Mouse (Mus musculus) midbrain, postnatal 0 days (tissue): Measurements from ENCODE around the gene Slc24a4. TPM values are rescaled to one million over a fixed set of nuclear protein-coding genes. Genes with fewer than 3 reads are reported as not detected.

Experiments used
- ATAC-seq: fragments of 200-750 bp; cut with Nextera tagmentation; 2 replicates; pipeline ENCODE4 v1.8.0; 2017; ENCODE audit warnings: moderate number of reproducible peaks, mild to moderate bottlenecking, moderate TSS enrichment, moderate library complexity; ENCODE audit not compliant: low FRiP score
- DNase-seq: peaks from one replicate; pipeline ENCODE4 v3.0.0-alpha.2; 2015; ENCODE audit warnings: low spot score
- H3K27ac ChIP-seq: fragments of 300-500 bp; sonication (generic); 2 replicates; pipeline ENCODE4 v1.5.1; 2014; ENCODE audit warnings: low read depth, mild to moderate bottlenecking, low read length, mixed read lengths
- H3K27me3 ChIP-seq: fragments of 300-500 bp; sonication (generic); 2 replicates; pipeline ENCODE4 v1.6.1; 2014; ENCODE audit warnings: low read length, control low read depth, mixed read lengths; ENCODE audit not compliant: insufficient read depth
- H3K36me3 ChIP-seq: fragments of 300-500 bp; sonication (generic); 2 replicates; pipeline ENCODE4 v1.6.1; 2014; ENCODE audit warnings: low read length, control low read depth, mixed read lengths; ENCODE audit not compliant: insufficient read depth
- H3K4me1 ChIP-seq: fragments of 300-500 bp; sonication (generic); 2 replicates; pipeline ENCODE4 v1.6.1; 2014; ENCODE audit warnings: mild to moderate bottlenecking, control low read depth, antibody characterized with exemption, low read length, mixed read lengths; ENCODE audit not compliant: insufficient read depth
- H3K4me2 ChIP-seq: fragments of 300-500 bp; sonication (generic); 2 replicates; pipeline ENCODE4 v1.6.1; 2014; ENCODE audit warnings: low read depth, mild to moderate bottlenecking, low read length, mixed read lengths; ENCODE audit not compliant: poor library complexity, severe bottlenecking
- H3K4me3 ChIP-seq: fragments of 300-500 bp; sonication (generic); 2 replicates; pipeline ENCODE4 v1.5.1; 2014; ENCODE audit warnings: low read depth, mild to moderate bottlenecking, low read length, moderate library complexity
- H3K9ac ChIP-seq: fragments of 300-500 bp; sonication (generic); replicated peaks from 2 replicates; pipeline ENCODE4 v1.6.1; 2014; ENCODE audit warnings: mild to moderate bottlenecking, low read length, moderate library complexity, mixed read lengths; ENCODE audit not compliant: poor library complexity, severe bottlenecking
- H3K9me3 ChIP-seq: fragments of 300-500 bp; sonication (generic); 2 replicates; pipeline ENCODE4 v1.6.1; 2016; ENCODE audit warnings: low read length, control low read depth
- CTCF ChIP-seq: IDR thresholded peaks from 2 replicates; pipeline ENCODE4 v1.5.1; 2016; ENCODE audit warnings: antibody characterized with exemption, mild to moderate bottlenecking
- WGBS: fragments of 180-500 bp; shearing (Covaris S2); extraction: QIAGEN DNeasy Blood & Tissue Kit; methylation state at CpG from one replicate; pipeline ENCODE4 v1.1.7; 2014; 5-methylcytosine and 5-hydroxymethylcytosine counted together
- polyA plus RNA-seq: library from polyadenylated mRNA; unstranded; fragments of >200 nt; fragmentation: Nextera tagmentation; extraction: Ambion mirVana; gene quantifications from 2 replicates; pipeline ENCODE4 v1.2.1, GENCODE M21; 2015
- total RNA-seq: library from RNA; depleted of rRNA; stranded (reverse); fragments of >200 nt; gene quantifications from 2 replicates; pipeline ENCODE4 v1.2.3, GENCODE M21; 2014

Slc24a4 gene
- total and polyA plus RNA-seq, 2 experiments from 2014 or later = 2.4 to 5.3 TPM

DNA sequence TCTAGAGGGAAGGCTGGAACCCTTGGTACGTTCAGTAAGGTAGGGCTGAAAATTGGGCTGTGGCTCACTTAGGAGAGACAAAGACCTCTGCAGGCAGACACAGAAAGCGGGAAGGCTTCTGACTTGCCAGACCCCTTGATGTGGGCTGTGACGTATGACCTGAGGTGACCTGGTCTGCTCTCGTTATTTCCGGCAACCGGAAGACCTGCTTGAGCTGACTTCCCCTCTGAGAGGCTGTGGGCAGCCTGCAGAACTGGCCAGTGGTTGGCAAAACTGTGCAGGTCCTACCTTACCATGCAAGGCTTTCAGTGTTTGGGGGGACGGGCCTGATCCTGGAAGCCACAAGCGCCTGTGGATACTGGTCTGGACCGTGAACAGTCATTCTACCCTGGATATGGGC is 173.8 kb downstream of the Slc24a4 start:
- ATAC-seq (no peak), DNase-seq (no peak)
- no peaks in the 10 kb centered on the region for H3K27me3 ChIP-seq
- 80% methylated on average over 9 of the region's 9 CpGs for whole genome bisulfite sequencing
- no peak overlapping the region for H3K4me2 ChIP-seq
- no peak overlapping the region for H3K4me3 ChIP-seq
- H3K36me3 ChIP-seq = no peaks in the 10 kb centered on the region
- H3K9ac ChIP-seq = no peak overlapping the region
- TF ChIP-seq CTCF = no peak
- H3K9me3 ChIP-seq = no peaks in the 10 kb centered on the region
- 0 out of 2 replicates have a peak, but pooled peaks cover 4% of the 10 kb centered on the region for H3K4me1 ChIP-seq
- H3K27ac ChIP-seq = no peak overlapping the region

DNA sequence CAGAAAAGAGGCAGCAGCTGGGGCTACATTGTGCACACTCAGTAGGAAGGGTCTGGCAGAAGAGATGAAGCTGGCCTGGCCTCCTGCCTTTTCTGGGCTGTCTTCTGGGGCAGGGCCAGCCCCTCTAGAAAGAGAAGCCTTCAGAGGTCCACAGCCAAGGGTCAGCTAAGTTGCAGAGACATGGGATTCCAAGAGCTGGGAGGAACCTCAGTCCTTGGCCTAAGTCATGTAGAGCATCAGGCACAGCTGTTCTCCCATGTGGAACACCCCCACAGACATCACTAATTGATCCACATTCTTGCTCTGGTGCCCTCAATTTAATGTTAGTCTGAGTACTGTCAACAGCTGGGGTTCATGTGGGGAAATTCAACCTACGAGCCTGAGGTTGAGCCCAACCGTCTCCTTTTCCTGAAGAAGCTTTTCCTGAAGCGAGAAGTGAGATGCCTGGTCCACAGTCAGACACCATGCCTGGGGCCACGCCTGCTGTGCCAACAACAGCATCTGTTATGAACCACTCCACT is 174.4 kb downstream of the Slc24a4 start:
- 77% methylated on average over 4 of the region's 4 CpGs for WGBS
- Histone ChIP-seq H3K27ac (no peak overlapping the region), H3K36me3 (no peaks in the 10 kb centered on the region), H3K4me1 (0 out of 2 replicates have a peak, but pooled peaks cover 4% of the 10 kb centered on the region), H3K27me3 (no peaks in the 10 kb centered on the region), H3K9ac (no peak overlapping the region), H3K4me3 (no peak overlapping the region), H3K4me2 (no peak overlapping the region), H3K9me3 (no peaks in the 10 kb centered on the region)
- ATAC-seq = no peak; the same call in 1 of the 2 replicates
- peak; percentile 40 for DNase-seq
- TF ChIP-seq CTCF = no peak

DNA sequence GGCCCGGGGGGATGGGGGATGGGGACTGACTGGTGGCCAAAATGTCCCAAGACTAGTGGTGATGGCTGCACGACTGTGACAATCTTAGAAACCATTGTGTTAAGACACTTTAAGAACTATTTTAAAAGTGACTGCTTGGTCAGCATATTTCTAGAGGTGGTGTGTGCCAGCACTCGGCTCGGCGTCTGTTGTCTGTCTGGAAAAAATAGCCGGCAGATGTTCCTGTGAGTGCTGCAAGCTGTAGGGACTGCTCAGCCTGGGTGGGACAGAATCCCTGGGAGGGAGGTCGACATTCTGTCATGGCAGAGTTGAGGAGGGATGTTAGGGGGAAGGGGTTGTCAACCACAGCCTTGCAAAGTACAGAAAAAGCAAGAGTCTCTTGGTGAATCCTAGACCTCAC is 175.3 kb downstream of the Slc24a4 start:
- no peak overlapping the region for H3K4me2 ChIP-seq
- H3K4me3 ChIP-seq = no peak overlapping the region
- no peaks in the 10 kb centered on the region for H3K9me3 ChIP-seq
- no peak for DNase-seq
- no peaks in the 10 kb centered on the region for H3K36me3 ChIP-seq
- TF ChIP-seq CTCF = no peak
- H3K9ac ChIP-seq = no peak overlapping the region
- WGBS = 57% methylated on average over 7 of the region's 7 CpGs
- no peak for ATAC-seq
- no peaks in the 10 kb centered on the region for H3K27me3 ChIP-seq
- H3K27ac ChIP-seq = no peak overlapping the region
- 0 out of 2 replicates have a peak, but pooled peaks cover 4% of the 10 kb centered on the region for H3K4me1 ChIP-seq

DNA sequence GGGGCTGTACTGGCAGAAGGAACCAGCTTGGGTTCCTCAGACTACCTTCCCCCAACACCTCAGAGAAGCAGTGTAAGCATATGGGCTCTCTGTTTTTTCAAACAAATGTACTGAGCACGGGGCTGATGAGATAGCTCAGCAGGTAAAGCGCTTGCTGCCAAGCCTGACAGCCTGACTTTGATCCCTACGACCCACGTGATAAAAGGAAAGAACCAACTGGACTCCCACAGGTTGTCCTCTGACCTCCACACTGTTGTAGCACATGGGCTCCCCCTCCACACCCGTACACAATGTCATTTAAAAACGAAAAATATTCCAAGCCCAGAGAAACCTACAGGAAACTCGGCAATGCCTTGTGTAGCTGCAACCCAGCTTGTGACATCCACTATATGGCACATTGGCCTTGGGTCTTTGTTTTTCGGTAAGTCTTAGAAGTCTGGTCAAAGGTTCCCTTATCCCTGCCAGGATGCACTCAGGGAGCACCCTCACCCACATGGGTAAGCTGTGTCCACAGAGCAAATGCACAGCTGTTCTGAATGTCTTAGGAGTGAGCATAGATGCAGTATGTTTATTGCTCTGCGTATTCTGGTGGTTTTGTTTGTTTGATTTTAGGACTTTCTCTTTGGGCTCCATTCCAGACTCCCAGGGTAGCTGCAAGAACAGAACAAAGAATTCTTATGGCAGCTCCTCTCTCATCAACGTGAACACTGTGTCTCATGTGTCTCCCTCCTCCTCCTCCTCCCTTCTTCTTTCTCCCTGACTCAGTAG is 176.7 kb downstream of the Slc24a4 start:
- Histone ChIP-seq H3K36me3 (no peaks in the 10 kb centered on the region), H3K27ac (no peak overlapping the region), H3K9ac (no peak overlapping the region), H3K9me3 (no peaks in the 10 kb centered on the region), H3K27me3 (no peaks in the 10 kb centered on the region), H3K4me3 (no peak overlapping the region), H3K4me1 (0 out of 2 replicates have a peak, but pooled peaks cover 4% of the 10 kb centered on the region), H3K4me2 (no peak overlapping the region)
- TF ChIP-seq CTCF = no peak
- DNase-seq = peak; percentile 58
- ATAC-seq = no peak
- WGBS = 60% methylated on average over 10 of the region's 10 CpGs

DNA sequence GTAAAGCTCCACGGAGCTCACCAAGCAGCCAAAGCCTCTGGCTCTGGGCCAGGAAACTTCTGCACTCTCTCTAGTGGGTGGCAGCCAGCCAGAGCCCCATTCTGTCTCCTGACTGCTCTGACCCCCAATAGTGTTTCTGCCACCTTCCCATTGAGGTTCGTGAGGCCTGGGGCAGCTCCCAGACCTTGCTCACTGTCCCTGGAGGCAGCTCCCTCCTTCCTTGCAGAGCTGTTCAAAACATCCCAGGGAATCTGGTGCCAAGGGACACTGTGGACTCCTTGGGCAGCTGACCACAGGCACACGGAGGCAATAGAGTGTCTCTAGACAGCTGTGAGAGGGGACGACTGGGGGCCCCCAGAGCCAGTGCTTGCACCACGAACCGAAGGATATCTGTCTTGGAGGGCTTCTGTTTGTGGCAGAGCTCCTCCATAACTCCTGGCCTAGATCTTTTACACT is 179.5 kb downstream of the Slc24a4 start:
- Histone ChIP-seq H3K9ac (no peak overlapping the region), H3K9me3 (no peaks in the 10 kb centered on the region), H3K27me3 (no peaks in the 10 kb centered on the region), H3K36me3 (no peaks in the 10 kb centered on the region), H3K4me1 (0 out of 2 replicates have a peak, but pooled peaks cover 4% of the 10 kb centered on the region), H3K27ac (peak overlapping the region; percentile 51), H3K4me2 (no peak overlapping the region), H3K4me3 (no peak overlapping the region)
- WGBS = 37% methylated on average over 6 of the region's 6 CpGs
- no peak for TF ChIP-seq CTCF
- ATAC-seq (no peak), DNase-seq (peak; percentile 67)

DNA sequence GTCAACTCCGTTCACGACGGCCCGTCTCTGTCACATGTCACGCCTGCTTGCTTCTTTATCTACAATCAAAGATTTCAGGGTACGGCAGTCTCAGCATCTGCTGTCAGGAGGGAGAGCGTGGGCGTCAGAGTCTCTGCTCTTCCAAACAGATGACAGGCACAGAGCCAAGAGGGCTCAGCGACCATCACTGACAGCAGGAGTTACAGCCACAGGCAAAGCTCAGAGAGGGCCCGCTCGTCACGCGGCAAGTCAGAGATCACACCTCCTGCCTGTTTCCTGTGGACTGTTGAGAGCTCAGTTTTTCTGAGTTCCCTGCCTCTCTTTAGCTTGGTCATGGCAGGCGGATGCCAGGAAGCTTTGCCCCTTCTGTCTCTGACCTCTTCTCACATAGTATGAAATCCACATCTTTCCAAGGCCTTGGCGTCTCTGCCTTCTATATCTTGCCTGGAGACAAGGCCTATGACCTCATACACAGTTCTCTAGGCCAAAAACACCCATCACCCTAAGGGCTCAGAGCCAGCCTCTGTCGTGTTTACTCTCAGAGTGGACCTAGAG is 180.0 kb downstream of the Slc24a4 start:
- Histone ChIP-seq H3K4me2 (no peak overlapping the region), H3K4me3 (no peak overlapping the region), H3K27ac (peak overlapping the region; percentile 51; the same call in 1 of the 2 replicates), H3K27me3 (no peaks in the 10 kb centered on the region), H3K36me3 (no peaks in the 10 kb centered on the region), H3K9ac (no peak overlapping the region), H3K9me3 (no peaks in the 10 kb centered on the region), H3K4me1 (0 out of 2 replicates have a peak, but pooled peaks cover 2% of the 10 kb centered on the region)
- WGBS = 42% methylated on average over 16 of the region's 16 CpGs
- peak; percentile 41; the same call in 1 of the 2 replicates for ATAC-seq
- DNase-seq = peak; percentile 79
- no peak for TF ChIP-seq CTCF
